Mouse (Mus musculus): ENCODE results near the gene Hspb2. TPM values are rescaled to one million over a fixed set of nuclear protein-coding genes. Genes with fewer than 3 reads are reported as not detected.

Gene Hspb2
- polyA plus RNA-seq, 1 experiment from 2014 or later, result 21.6 TPM

- H3K9me3 ChIP-seq (ENCODE audit: control insufficient read depth, low read length), result no peaks in the 10 kb centered on the region
- no peaks in the 10 kb centered on the region for H3K27me3 ChIP-seq (ENCODE audit: control insufficient read depth, insufficient read depth, low read length)
- peaks cover 20% of the 10 kb centered on the region for H3K36me3 ChIP-seq (ENCODE audit: control insufficient read depth, insufficient read depth, low read length)
Observed at GRCm38 (mm10) chr9:50782155-50782554, 30.0 kb upstream of the Hspb2 start.

GRCm38 (mm10) chr9:50776162-50776760, 24.1 kb upstream of the Hspb2 start:
- Histone ChIP-seq H3K27me3 (ENCODE audit: control insufficient read depth, insufficient read depth, low read length) (no peaks in the 10 kb centered on the region), H3K9me3 (ENCODE audit: control insufficient read depth, low read length) (no peaks in the 10 kb centered on the region), H3K4me2 (replicated peaks; ENCODE audit: low read depth) (peak overlapping the region; percentile 97), H3K4me3 (ENCODE audit: low read depth, low read length) (peak overlapping the region; percentile 95), H3K9ac (ENCODE audit: low read length) (peak overlapping the region; percentile 97; the same call in 1 of the 2 replicates), H3K4me1 (replicated peaks; ENCODE audit: control insufficient read depth, insufficient read depth) (peaks cover 2% of the 10 kb centered on the region; the same call in 1 of the 2 replicates), H3K36me3 (ENCODE audit: control insufficient read depth, insufficient read depth, low read length) (peaks cover 3% of the 10 kb centered on the region; the same call in 1 of the 2 replicates), H3K27ac (replicated peaks) (peak overlapping the region; percentile 92)
- ATAC-seq (ENCODE audit: low FRiP score, low TSS enrichment) (0 out of 2 replicates have a peak, but pooled peaks have one; percentile 38), DNase-seq (ENCODE audit: low spot score) (no peak)
- TF ChIP-seq CTCF (IDR thresholded peaks at IDR 0.05; ENCODE audit: low read depth), result no peak
- no peak for TF ChIP-seq EP300 (optimal IDR thresholded peaks at IDR 0.05)
- WGBS, result 39% methylated on average over 11 of the region's 11 CpGs

More at GRCm38 (mm10) chr9:50782155-50782554, 30.0 kb upstream of the Hspb2 start:
- H3K27ac ChIP-seq (replicated peaks), result no peak overlapping the region
- 78% methylated on average over 2 of the region's 2 CpGs for WGBS
- TF ChIP-seq EP300 (optimal IDR thresholded peaks at IDR 0.05), result no peak
- TF ChIP-seq CTCF (IDR thresholded peaks at IDR 0.05; ENCODE audit: low read depth), result peak; percentile 66
- no peaks in the 10 kb centered on the region for H3K4me1 ChIP-seq (replicated peaks; ENCODE audit: control insufficient read depth, insufficient read depth)
- peak; percentile 34 for DNase-seq (ENCODE audit: low spot score)
- H3K9ac ChIP-seq (ENCODE audit: low read length), result no peak overlapping the region
- ATAC-seq (ENCODE audit: low FRiP score, low TSS enrichment), result no peak
- no peak overlapping the region for H3K4me2 ChIP-seq (replicated peaks; ENCODE audit: low read depth)
- H3K4me3 ChIP-seq (ENCODE audit: low read depth, low read length), result no peak overlapping the region

- Histone ChIP-seq H3K27me3 (ENCODE audit: control insufficient read depth, insufficient read depth, low read length) (no peaks in the 10 kb centered on the region), H3K9ac (ENCODE audit: low read length) (peak overlapping the region; percentile 97), H3K4me2 (replicated peaks; ENCODE audit: low read depth) (peak overlapping the region; percentile 97), H3K27ac (replicated peaks) (peak overlapping the region; percentile 92), H3K9me3 (ENCODE audit: control insufficient read depth, low read length) (no peaks in the 10 kb centered on the region), H3K4me3 (ENCODE audit: low read depth, low read length) (peak overlapping the region; percentile 95), H3K36me3 (ENCODE audit: control insufficient read depth, insufficient read depth, low read length) (0 out of 2 replicates have a peak, but pooled peaks cover 3% of the 10 kb centered on the region), H3K4me1 (replicated peaks; ENCODE audit: control insufficient read depth, insufficient read depth) (peaks cover 2% of the 10 kb centered on the region; the same call in 1 of the 2 replicates)
- no peak for TF ChIP-seq EP300 (optimal IDR thresholded peaks at IDR 0.05)
- TF ChIP-seq CTCF (IDR thresholded peaks at IDR 0.05; ENCODE audit: low read depth), result no peak
- 0% methylated on average over 30 of the region's 30 CpGs for WGBS
- ATAC-seq (ENCODE audit: low FRiP score, low TSS enrichment), result peak; percentile 43
- no peak for DNase-seq (ENCODE audit: low spot score)
Observed at GRCm38 (mm10) chr9:50775662-50776126, 23.5 kb upstream of the Hspb2 start.

- H3K27ac ChIP-seq (replicated peaks), result peak within 1 kb of the TSS; percentile 92
- TF ChIP-seq CTCF (IDR thresholded peaks at IDR 0.05; ENCODE audit: low read depth) (no peak), EP300 (optimal IDR thresholded peaks at IDR 0.05) (no peak)
- DNase-seq (ENCODE audit: low spot score) (peak; percentile 86), ATAC-seq (ENCODE audit: low FRiP score, low TSS enrichment) (peak; percentile 73)
- peak within 1 kb of the TSS; percentile 97 for H3K4me2 ChIP-seq (replicated peaks; ENCODE audit: low read depth)
- H3K27me3 ChIP-seq (ENCODE audit: control insufficient read depth, insufficient read depth, low read length), result no peaks in the 10 kb centered on the region
- peak within 1 kb of the TSS; percentile 95 for H3K4me3 ChIP-seq (ENCODE audit: low read depth, low read length)
- H3K9me3 ChIP-seq (ENCODE audit: control insufficient read depth, low read length), result no peaks in the 10 kb centered on the region
- under 1% methylated on average over 43 of the region's 51 CpGs for WGBS
- 0 out of 2 replicates have a peak, but pooled peaks cover 3% of the 10 kb centered on the region for H3K36me3 ChIP-seq (ENCODE audit: control insufficient read depth, insufficient read depth, low read length)
- H3K9ac ChIP-seq (ENCODE audit: low read length), result peak within 1 kb of the TSS; percentile 97
- H3K4me1 ChIP-seq (replicated peaks; ENCODE audit: control insufficient read depth, insufficient read depth), result peaks cover 2% of the 10 kb centered on the region; the same call in 1 of the 2 replicates
Observed at GRCm38 (mm10) chr9:50774991-50775612, 22.9 kb upstream of the Hspb2 start, which contains the start of the genes Alg9 and 1110032A03Rik. Gene Alg9, plus strand, starts transcription at chr9:50775019. Gene 1110032A03Rik, minus strand, starts transcription at chr9:50775520.

- Histone ChIP-seq H3K4me3 (ENCODE audit: low read depth, low read length) (no peak overlapping the region), H3K9me3 (ENCODE audit: control insufficient read depth, low read length) (no peaks in the 10 kb centered on the region), H3K4me2 (replicated peaks; ENCODE audit: low read depth) (peak overlapping the region; percentile 97; the same call in 1 of the 2 replicates), H3K4me1 (replicated peaks; ENCODE audit: control insufficient read depth, insufficient read depth) (peaks cover 4% of the 10 kb centered on the region), H3K9ac (ENCODE audit: low read length) (no peak overlapping the region), H3K27ac (replicated peaks) (no peak overlapping the region), H3K27me3 (ENCODE audit: control insufficient read depth, insufficient read depth, low read length) (no peaks in the 10 kb centered on the region), H3K36me3 (ENCODE audit: control insufficient read depth, insufficient read depth, low read length) (0 out of 2 replicates have a peak, but pooled peaks cover 3% of the 10 kb centered on the region)
- WGBS, result 61% methylated on average over 4 of the region's 4 CpGs
- DNase-seq (ENCODE audit: low spot score) (no peak), ATAC-seq (ENCODE audit: low FRiP score, low TSS enrichment) (no peak)
- TF ChIP-seq CTCF (IDR thresholded peaks at IDR 0.05; ENCODE audit: low read depth) (no peak), EP300 (optimal IDR thresholded peaks at IDR 0.05) (no peak)
Observed at GRCm38 (mm10) chr9:50774026-50774462, 21.9 kb upstream of the Hspb2 start.
